Mouse (Mus musculus) olfactory bulb, adult 2 months (tissue): ENCODE measurements around the gene Ppp1r12b. TPM values are rescaled to one million over a fixed set of nuclear protein-coding genes. Genes with fewer than 3 reads are reported as not detected.

Source experiments
- H3K27ac ChIP-seq: fragments of 200-500 bp; 2 replicates; pipeline ENCODE4 v1.5.1; 2012; ENCODE audit warnings: low read depth, low read length; ENCODE audit not compliant: insufficient read depth
- H3K4me1 ChIP-seq: fragments of 200-500 bp; 2 replicates; pipeline ENCODE4 v1.6.1; 2012; ENCODE audit warnings: low read length; ENCODE audit not compliant: control insufficient read depth, insufficient read depth
- H3K4me3 ChIP-seq: fragments of 200-500 bp; 2 replicates; pipeline ENCODE4 v1.5.1; 2012; ENCODE audit warnings: mild to moderate bottlenecking, low read depth, low read length, moderate library complexity; ENCODE audit not compliant: insufficient read depth
- CTCF ChIP-seq: fragments of 200-500 bp; IDR thresholded peaks from 2 replicates; pipeline ENCODE4 v1.5.1; 2012; ENCODE audit warnings: low read depth, mild to moderate bottlenecking, low read length, moderate library complexity; ENCODE audit not compliant: insufficient read depth
- POLR2A ChIP-seq: fragments of 200-500 bp; IDR thresholded peaks from 2 replicates; pipeline ENCODE4 v1.6.1; 2012; ENCODE audit warnings: mild to moderate bottlenecking, low read depth, low read length, moderate library complexity; ENCODE audit not compliant: insufficient read depth
- WGBS: fragments of 180-500 bp; shearing (Covaris S2); methylation state at CpG from one replicate; pipeline ENCODE4 v1.1.7; 2018; 5-methylcytosine and 5-hydroxymethylcytosine counted together
- polyA plus RNA-seq: library from polyadenylated mRNA; stranded (reverse); fragments of >200 nt; gene quantifications from 2 replicates; pipeline ENCODE4 v1.2.4, GENCODE M21; 2012; ENCODE audit warnings: low replicate concordance; ENCODE audit not compliant: missing spikeins, insufficient read depth, insufficient read length

Gene Ppp1r12b
- polyA plus RNA-seq, 1 experiment: 34.2 TPM

GRCm38 (mm10) chr1:134747236-134748174, 208.2 kb downstream of the Ppp1r12b start:
- WGBS: 30% methylated on average over 23 of the region's 23 CpGs
- TF ChIP-seq CTCF: no peak
- no peak for TF ChIP-seq POLR2A
- H3K4me1 ChIP-seq: peaks cover 6% of the 10 kb centered on the region
- no peak overlapping the region for H3K4me3 ChIP-seq
- H3K27ac ChIP-seq: no peak overlapping the region

- WGBS: 53% methylated on average over 6 of the region's 6 CpGs
- H3K4me1 ChIP-seq: peaks cover 3% of the 10 kb centered on the region; the same call in 1 of the 2 replicates
These were observed 210.1 kb downstream of the Ppp1r12b start for GRCm38 (mm10) chr1:134745648-134746047.

GRCm38 (mm10) chr1:134741946-134742661, 213.6 kb downstream of the Ppp1r12b start:
- TF ChIP-seq POLR2A (no peak), CTCF (no peak)
- 89% methylated on average over 7 of the region's 7 CpGs for WGBS
- Histone ChIP-seq H3K4me1 (no peaks in the 10 kb centered on the region), H3K4me3 (no peak overlapping the region), H3K27ac (no peak overlapping the region)

More at GRCm38 (mm10) chr1:134745648-134746047, 210.1 kb downstream of the Ppp1r12b start:
- Histone ChIP-seq H3K4me3 (no peak overlapping the region), H3K27ac (no peak overlapping the region)
- peak; percentile 50; the same call in 1 of the 2 replicates for TF ChIP-seq CTCF
- no peak for TF ChIP-seq POLR2A

- TF ChIP-seq POLR2A: no peak
- TF ChIP-seq CTCF: no peak
- H3K4me1 ChIP-seq: no peaks in the 10 kb centered on the region
- no peak overlapping the region for H3K27ac ChIP-seq
- 70% methylated on average over 6 of the region's 6 CpGs for WGBS
- no peak overlapping the region for H3K4me3 ChIP-seq
These were observed 214.3 kb downstream of the Ppp1r12b start for GRCm38 (mm10) chr1:134741433-134741832.

- H3K27ac ChIP-seq: no peak overlapping the region
- H3K4me3 ChIP-seq: no peak overlapping the region
- TF ChIP-seq POLR2A (no peak), CTCF (no peak)
- 79% methylated on average over 9 of the region's 9 CpGs for WGBS
- no peaks in the 10 kb centered on the region for H3K4me1 ChIP-seq
These were observed 218.3 kb downstream of the Ppp1r12b start for GRCm38 (mm10) chr1:134737463-134737862.

GRCm38 (mm10) chr1:134733659-134734058, 222.1 kb downstream of the Ppp1r12b start:
- H3K27ac ChIP-seq: no peak overlapping the region
- H3K4me3 ChIP-seq: no peak overlapping the region
- 90% methylated on average over 5 of the region's 5 CpGs for WGBS
- no peaks in the 10 kb centered on the region for H3K4me1 ChIP-seq
- no peak for TF ChIP-seq CTCF
- TF ChIP-seq POLR2A: no peak

GRCm38 (mm10) chr1:134727256-134727655, 228.5 kb downstream of the Ppp1r12b start:
- Histone ChIP-seq H3K27ac (no peak overlapping the region), H3K4me3 (no peak overlapping the region), H3K4me1 (0 out of 2 replicates have a peak, but pooled peaks cover 3% of the 10 kb centered on the region)
- WGBS: 79% methylated on average over 8 of the region's 8 CpGs
- TF ChIP-seq CTCF (no peak), POLR2A (no peak)

GRCm38 (mm10) chr1:134726480-134726879, 229.3 kb downstream of the Ppp1r12b start:
- TF ChIP-seq CTCF (no peak), POLR2A (no peak)
- H3K4me1 ChIP-seq: 0 out of 2 replicates have a peak, but pooled peaks cover 3% of the 10 kb centered on the region
- no peak overlapping the region for H3K27ac ChIP-seq
- H3K4me3 ChIP-seq: no peak overlapping the region
- 96% methylated on average over 7 of the region's 7 CpGs for WGBS
